Mouse (Mus musculus) frontal cortex, postnatal 14 days (tissue): ENCODE results near the gene Afap1.

Source experiments
- DNase-seq, 2 experiments: peaks; one replicate each; pipeline ENCODE4 v3.0.0; 2022; ENCODE audit warnings: low spot score in 2 of 2

Gene Afap1

DNA sequence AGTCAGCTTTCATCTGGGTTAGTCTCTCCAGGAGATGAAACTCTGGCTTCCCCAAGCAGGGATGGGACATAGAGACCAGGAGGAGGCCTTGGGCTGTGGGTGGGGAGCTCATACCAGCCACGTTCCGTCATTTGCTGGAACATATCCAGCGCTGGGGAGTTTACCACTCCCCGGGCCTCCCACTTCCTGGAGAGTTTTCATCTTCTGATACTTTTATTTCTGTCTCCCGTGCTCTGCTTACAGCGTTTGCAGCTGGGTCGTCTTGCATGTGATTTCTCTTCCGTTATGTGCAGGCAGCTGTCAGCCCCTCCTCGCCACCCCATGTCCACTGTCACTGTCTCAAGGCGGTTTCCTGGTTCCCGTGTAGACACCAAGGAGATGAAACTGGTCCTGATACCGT, 80.7 kb downstream of the Afap1 start:
- no peak for DNase-seq

DNA sequence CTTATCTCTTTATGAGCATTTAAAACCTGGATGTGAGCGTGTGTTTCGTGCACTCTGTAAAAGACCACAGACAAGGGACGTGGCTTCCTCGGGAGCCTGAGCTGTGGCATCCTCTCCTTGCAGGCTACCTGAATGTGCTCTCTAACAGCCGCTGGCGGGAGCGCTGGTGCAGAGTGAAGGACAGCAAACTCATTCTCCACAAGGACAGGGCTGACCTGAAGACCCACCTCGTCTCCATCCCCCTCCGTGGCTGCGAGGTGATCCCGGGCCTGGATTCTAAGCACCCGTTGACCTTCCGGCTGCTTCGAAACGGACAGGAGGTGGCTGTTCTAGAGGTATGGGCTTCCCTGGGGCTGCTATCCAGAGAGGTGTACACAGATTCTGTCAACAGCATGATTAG, 81.1 kb downstream of the Afap1 start:
- DNase-seq = no peak

DNA sequence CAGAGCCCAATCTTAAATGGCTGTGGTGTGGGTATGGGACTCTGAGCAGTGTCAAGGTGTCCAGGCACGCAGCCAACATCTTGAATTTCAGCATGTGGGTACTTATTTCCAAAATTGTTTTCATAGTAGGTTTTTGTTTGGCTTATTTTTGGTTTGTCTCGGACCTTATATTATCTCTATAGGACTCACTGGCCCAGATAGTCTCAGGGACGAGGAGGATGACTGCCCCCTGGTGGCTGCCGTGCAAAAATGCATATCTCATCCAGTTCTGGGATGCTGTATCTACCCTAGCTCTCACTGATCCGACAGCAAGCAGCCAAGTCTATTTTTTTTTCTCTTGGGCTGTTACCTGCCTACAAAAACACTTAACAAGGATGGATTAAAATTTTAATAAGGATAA, 82.6 kb downstream of the Afap1 start:
- DNase-seq = peak in 1 of 2 experiments; percentile 50

DNA sequence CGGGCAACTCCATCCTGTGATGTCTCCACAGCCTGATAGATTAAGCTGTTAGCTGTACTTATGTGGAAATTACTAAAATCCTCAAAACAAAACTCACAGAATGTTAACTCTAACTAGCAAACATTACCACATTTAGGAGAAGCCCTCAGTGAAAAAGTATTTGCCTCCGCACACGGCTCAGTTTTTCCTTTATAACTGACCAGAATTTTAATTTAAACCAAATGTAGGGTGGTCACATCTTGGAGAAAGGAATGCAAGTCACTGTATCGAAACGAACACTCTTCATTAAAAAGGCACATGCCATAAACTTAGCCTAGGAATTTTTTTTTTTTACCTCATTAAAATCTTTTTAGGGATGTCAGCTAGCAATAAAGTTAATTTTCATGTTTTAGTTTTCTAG, 87.4 kb downstream of the Afap1 start:
- DNase-seq = no peak

DNA sequence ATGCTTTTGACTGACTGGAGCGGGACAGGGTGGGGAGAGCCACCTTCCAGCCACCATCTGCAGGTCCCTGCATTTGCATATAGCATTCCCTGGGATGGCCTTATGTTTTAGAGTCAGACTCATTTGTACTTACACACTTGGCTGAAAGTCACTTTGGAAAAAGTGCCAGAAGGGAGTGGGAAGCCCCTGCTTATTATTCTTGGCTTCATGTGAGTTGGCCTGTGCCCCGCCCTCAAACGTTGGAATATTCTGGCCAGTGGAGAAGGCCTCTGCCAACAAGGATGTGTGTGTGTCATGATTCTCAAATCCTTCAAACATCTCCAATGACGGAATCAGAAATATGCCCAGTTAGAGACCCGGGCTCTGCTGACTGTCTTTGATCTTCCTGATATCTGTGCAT, 88.2 kb downstream of the Afap1 start:
- no peak for DNase-seq

DNA sequence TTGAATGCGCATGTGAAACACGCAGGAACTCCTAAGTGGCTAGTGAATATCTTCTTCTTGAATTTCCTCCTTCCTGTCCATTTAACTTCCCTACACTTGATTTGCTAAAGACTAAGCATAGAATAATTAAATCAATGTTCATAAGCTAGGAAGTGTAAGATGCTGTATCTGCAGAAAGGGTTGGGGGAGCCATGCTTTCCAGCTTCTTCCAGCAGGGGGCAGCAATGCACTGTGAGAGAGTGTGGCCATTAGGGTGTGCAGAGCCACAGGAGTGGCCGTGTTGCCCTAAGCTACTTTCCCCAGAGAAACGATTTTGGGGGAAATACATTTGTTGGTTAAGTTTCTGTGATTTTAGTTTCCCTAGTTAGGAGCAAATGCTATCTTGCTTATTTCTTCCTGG, 88.9 kb downstream of the Afap1 start:
- peak; percentile 63 to 84 for DNase-seq

DNA sequence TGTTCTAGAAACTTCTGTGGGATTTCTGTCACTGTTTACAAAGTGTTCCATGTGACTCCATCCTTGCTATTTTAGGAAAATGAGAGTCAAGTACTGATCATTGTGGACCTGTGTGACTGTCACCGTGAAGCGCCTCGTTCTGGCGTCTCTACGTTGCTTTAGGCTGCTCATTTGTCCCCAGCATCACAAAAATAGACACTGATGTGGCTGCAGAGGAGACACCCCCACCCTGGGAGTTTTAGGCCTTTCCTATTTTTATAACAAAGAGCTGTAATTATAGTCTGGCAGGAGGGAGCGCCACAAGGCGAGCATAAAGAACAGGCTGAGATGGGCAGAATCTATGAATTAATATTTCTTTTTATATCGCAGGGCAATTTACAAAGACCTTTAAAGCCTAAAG, 92.5 kb downstream of the Afap1 start:
- peak in 1 of 2 experiments; percentile 32 for DNase-seq

DNA sequence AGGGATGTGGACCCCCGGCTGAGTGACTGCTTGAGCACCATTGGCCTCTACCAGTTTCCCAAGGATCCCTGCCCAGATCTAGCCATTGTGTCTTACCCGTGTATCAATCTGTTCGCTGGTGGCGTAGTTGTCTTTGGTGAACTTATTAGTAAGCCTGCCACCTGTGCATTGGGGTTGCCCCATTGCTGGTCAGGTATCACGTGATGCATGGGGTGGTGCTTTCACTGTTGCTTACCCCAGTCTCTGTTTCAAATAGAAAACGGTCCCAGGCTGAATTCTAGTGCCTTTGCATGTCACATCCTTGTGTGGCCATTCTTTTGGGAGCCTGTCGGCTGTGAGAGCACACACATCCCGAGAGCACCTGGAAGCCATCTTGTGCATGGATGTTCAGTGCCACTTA, 95.0 kb downstream of the Afap1 start:
- no peak for DNase-seq

DNA sequence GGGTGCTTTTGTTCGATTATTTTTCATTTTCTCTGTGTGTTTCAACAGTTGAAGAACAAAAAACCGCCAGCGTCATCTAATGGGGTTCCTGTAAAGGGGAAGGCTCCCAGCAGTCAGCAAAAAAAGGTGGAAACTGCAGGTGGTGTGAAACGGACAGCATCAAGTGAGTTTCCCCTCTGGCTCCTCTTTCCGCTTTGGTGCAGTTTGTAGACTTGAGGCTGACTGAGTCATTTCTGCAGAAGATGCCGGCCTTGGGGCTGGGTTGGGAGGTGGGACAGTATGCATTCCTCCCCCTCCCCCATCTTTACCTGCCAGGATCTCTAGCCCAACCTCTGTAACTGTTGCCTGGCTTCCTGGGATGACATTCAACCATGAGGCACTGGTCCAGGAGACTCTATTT, 96.4 kb downstream of the Afap1 start:
- DNase-seq = no peak

DNA sequence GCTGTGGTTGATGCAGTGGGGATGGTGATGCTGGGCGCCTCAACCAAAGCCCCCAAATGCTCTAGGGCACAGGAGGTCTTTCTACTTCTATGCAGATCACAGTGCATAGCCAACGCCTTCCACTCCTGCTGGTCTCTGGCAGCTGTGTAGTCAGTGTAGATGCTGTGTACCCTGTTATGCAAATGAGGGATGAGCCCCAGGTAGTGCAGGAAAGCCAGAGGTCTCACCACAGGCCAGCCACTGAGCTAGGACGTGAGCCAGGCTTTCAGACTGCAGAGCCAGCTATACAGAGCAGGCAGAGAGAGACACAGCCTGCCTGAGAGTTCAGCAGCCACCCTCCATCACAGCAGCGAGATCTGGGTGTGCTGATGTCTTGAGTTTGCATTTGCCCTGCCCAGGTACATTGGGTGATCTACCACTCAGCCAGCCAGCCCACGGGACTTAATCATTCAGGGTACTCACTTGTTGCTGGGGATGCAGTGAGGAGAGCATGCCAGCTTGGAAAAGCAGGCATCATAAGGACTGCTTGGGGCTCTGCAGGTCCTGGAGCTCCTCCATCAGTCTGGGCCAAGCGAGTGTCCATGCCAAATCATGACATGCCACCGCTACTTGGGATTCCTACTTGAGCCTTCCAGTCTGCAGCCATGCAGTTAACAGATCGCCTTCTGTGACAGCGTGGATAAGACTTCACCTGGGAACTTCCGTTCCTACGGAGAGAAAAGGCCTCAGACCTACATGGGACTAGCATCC, 97.0 kb downstream of the Afap1 start:
- DNase-seq = no peak

DNA sequence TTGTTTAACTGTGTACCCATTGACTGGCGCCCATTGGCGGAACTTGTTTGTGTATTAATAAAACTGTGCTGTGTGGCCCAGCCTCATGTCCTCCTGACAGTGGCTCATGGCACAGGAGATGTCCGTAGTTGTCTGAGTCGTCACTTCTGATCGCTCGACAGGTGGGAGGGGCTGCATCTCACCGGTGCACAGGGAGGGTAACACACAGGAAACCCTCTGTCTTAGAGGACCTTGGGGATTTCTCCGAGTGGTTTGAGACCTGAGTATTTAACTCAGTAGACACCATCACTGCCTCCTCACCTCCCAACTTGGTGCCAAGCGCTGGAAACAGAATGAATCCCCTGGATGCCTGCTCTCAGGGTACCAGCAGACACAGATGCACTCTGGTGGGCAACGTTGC, 110.7 kb downstream of the Afap1 start:
- DNase-seq = no peak

DNA sequence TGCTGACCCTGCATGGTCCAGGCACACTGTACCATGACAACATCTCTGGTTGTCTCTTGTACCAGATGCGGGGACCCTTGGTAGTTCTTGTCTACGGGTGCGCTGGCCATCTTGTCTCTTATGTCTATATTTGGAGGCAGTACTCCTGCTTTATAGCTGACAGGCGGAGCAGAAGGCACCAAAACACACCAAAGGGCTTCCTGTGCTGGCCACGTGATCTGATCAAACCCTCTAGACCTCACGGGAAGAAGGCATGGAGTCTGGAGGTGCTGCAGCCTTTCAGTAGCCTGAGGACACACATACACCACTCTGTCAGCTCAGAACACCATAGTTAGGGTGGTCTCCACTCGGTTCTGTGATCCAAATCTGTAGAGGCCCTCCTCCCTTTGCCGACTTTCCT, 113.0 kb downstream of the Afap1 start:
- DNase-seq = no peak

DNA sequence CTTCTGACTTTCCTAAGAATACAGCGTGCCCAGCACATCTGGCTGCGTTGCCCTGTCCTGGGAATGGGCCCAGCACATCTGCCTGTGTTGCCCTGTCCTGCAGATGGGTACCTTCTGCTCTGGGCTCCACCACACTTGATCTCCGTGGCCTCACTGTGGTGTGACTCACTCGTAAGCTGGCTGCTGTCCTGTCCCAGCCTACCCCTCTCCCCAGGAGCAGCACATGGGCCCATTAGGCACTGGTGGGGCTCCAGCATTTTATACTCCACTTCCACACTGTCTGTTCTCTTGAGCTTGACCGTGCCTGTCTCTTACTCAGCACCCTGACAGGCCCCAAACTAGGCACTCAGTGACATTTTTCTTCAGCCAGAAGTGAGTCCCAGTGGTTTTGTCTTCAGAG, 113.5 kb downstream of the Afap1 start:
- DNase-seq = no peak

DNA sequence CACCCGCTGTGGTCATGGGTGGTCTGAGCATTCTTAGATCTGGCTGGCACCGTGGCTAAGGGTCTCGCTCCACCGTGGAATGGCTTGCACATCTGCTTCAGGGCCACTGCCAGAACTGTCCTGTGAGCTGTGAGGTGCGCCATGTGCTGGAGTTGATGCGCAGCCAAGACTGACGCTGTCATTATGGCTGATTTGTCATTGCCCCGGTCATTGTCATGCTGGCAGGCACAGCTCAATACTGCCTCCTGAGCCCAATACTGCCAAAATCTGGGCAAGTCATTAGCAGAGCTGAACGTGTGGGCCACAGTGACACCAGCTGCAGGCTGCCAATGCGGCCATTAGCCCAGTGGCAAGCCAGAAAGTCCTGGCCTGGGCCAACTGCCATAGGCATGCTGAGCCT, 114.5 kb downstream of the Afap1 start:
- DNase-seq = no peak

DNA sequence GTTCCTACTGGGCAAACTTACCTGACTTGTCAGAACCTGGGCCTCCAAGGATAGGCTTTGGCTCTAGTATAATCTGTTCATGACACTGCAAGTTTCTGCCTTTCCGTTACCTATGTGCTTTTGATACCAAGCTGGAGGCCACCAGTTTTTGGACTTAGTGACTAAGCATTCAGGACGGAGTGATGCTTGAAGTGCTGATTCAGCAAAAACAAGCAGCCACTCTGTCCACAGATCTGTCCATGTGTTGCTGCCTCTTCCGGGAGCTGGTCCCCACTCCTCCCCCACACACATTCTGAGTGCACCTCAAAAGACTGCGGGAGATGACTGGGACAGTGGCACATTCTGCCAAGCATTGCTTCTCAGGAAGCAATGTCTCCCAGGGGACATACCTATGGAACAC, 116.3 kb downstream of the Afap1 start:
- DNase-seq = no peak

DNA sequence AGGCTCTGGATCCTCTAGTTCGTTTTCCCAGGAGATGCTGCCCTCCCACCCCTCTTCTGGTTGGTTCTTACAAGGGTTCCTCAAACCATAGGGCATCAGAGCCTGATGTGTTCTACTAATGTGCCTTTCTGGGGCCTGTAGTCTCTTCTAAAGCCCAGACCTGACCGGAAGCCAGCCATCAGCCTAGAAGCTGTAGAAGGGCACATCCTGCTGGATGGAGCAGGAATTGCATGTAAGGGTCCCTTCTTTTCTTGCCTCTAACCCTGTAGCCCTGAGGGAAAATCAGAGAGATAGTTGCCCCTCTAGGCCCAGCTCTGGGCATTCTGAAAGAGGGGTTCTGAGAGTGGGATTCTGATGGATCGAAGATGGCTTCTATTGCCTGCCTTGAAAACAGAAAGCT, 125.2 kb downstream of the Afap1 start:
- DNase-seq = no peak

DNA sequence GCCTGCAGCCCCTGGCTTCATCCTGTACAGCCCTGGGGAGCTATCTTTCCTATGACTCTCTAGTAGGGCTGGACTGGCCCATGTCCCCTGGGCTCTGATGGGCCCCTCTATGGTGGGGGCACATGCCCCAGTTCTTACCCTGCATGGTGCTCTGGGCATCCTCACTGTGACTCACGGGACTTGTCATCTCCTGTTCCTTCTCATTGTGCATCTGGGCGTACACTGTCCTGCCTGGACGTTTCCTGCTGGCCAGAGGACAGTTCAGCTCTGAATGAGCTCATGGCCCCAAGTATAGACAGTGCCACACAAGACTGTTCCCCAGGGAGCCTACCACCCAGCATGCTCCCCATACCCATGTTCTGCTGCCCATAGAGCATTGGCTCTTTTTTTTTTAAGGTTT, 128.0 kb downstream of the Afap1 start:
- no peak for DNase-seq

DNA sequence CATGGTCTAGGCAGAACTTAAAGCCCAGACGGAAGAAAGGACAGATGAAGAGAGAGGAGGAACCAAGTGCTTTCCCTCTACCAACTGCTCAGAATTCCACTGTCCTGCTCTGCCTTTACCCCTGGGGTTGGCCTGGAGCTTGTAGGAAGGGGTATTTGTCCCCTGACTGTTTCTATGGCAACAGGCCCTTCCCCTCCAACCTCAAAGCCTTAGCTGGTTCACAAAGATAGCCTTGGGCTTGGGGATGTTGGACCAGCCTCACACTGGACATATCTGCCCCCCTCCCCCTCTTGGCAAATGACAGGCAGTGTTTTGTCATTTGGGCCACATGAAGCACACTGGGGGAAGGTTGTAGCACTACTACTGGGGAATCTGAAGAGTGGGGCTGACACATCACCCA, 129.2 kb downstream of the Afap1 start:
- no peak for DNase-seq

DNA sequence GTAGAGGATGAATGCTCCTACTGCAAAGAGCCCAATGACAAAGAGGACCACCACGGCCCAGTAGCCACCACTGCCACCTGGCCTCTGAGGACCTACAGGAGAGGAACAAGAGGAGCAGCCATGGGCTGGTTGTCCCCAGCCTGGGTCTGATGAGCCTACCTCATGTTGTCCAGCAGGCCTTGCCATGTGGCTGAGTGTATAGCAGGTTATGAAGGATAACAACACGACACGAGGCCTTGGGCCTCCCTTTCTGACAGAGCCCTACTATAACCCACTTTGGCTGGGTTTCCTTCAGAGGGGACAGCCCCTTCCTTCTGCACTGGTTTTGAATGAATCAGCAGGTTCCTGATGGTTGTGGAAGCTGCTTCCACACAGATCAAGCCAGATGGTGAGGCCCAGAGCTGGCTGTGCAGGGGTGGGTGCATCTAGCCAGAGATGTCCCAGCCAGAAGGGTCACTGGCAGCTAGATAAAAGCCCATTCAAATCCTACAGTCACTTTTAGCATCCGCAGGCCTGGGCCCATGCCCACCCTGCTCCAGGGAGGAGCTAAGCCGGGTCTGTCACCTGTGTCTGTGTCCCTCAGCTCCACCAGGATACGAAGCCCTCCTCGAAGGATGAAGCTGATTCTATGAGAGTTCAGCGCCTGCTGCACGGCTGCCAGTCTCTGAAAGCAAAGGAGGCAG, 131.0 kb downstream of the Afap1 start:
- no peak for DNase-seq

DNA sequence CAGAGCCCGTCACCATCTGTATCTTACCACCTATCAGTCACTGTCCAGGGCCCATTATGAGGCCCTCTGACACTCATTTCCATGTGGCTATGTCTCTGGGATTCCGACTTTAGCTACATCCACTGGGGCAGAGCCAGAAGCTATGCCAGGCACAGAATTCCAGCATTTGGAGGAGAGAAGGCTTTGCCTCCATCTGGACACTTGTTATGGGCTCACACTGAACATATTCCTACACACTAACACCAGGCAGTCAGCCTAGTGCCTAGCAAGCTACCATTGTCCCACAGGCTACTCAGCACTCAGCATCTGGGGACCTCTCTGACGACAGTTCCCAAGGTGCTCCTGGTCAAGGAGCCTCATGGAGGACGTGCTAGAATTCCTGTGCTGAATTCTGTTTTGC, 132.0 kb downstream of the Afap1 start:
- DNase-seq = no peak

DNA sequence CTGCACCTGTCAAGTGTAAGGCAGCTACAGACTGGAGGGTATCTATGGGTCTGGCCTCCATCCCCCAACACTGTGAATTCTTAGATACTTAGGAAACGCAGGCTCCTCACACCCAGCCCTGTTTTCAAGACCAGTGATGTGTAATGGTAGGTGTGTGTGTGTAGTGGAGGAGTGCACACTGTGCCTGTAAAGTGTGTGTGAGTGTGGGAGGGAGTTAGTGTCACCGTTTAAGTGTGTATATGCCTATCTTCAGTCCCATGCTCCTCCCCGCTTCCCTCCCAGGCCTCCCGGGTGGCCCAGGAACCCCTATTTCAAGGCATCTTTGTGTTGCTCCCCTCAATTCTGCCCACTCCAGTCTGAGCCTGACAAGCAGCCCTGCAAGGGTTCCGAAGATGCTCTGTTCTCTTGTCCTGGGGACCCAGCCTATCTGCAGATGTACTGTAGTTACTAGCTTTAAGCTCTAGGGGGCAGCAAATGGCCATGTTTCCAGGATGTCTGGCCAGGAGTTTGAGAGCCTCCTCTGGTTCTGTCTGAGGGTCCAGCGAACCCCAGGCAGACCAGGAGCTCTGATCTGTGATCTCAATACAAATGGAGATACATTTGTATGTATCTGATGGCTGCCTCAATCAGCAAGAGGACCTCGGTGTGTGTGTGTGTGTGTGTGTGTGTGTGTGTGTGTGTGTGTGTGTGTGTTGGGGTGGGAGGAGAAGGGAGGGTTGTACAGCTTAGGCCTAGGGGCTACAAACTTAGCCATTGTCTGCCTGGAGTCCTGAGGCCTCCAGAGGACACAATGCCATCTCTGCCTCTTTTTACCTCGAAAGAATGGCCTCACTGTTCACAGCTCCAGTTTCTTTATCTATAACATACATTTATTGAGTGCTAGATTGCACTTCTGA, 140.7 kb downstream of the Afap1 start:
- peak in 1 of 2 experiments; percentile 38 for DNase-seq

DNA sequence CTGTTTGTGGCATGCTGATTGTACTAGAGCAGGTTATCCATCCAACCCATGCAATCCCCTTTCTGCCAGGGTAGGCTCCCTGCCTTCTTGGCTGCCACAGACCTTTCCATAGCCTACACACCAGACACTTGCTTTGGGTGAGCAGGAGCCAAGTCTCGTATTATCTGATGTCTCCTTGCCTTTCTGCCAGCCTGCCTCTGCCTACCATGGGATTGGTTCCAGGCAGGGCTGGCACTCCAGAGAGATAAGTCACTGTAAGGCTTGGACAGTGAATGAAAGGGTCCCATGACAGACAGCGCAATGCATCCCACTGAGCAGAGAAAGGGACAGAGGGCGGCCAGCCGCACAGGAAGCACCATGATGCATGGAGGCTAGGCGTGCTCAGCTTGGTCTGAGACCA, 146.5 kb downstream of the Afap1 start:
- no peak for DNase-seq
